Mouse (Mus musculus) lung, postnatal 0 days (tissue): Measurements from ENCODE around the gene Nfs1. TPM values are rescaled to one million over a fixed set of nuclear protein-coding genes. Genes with fewer than 3 reads are reported as not detected.
"Not testable (repeated sequence)": the region's sequence is repeated elsewhere in the genome, so short reads cannot be mapped to it uniquely, and the experiment has no call there.

Source experiments
- ATAC-seq: fragments of 200-750 bp; cut with Nextera tagmentation; 2 replicates; pipeline ENCODE4 v1.8.0; 2017; ENCODE audit warnings: moderate library complexity
- DNase-seq: peaks from one replicate; pipeline ENCODE4 v3.0.0-alpha.2; 2016; ENCODE audit warnings: low spot score
- H3K27ac ChIP-seq: fragments of 300-500 bp; sonication (generic); 2 replicates; pipeline ENCODE4 v1.5.1; 2014; ENCODE audit warnings: antibody characterized with exemption, mild to moderate bottlenecking, low read length, mixed read lengths
- H3K27me3 ChIP-seq: fragments of 300-500 bp; sonication (generic); replicated peaks from 2 replicates; pipeline ENCODE4 v1.6.1; 2014; ENCODE audit warnings: low read length, mixed read lengths; ENCODE audit not compliant: insufficient read depth
- H3K36me3 ChIP-seq: fragments of 300-500 bp; sonication (generic); 2 replicates; pipeline ENCODE4 v1.6.1; 2014; ENCODE audit warnings: low read length, mixed read lengths; ENCODE audit not compliant: insufficient read depth
- H3K4me1 ChIP-seq: fragments of 300-500 bp; sonication (generic); 2 replicates; pipeline ENCODE4 v1.6.1; 2014; ENCODE audit warnings: antibody characterized with exemption, low read depth, low read length, mixed read lengths; ENCODE audit not compliant: insufficient read depth
- H3K4me2 ChIP-seq: fragments of 300-500 bp; sonication (generic); replicated peaks from 2 replicates; pipeline ENCODE4 v1.6.1; 2014; ENCODE audit warnings: low read depth, mild to moderate bottlenecking, low read length, moderate library complexity, mixed read lengths
- H3K4me3 ChIP-seq: fragments of 300-500 bp; sonication (generic); 2 replicates; pipeline ENCODE4 v1.5.1; 2014; ENCODE audit warnings: low read depth, low read length
- H3K9ac ChIP-seq: fragments of 300-500 bp; sonication (generic); replicated peaks from 2 replicates; pipeline ENCODE4 v1.6.1; 2014; ENCODE audit warnings: low read depth, mild to moderate bottlenecking
- H3K9me3 ChIP-seq: fragments of 300-500 bp; sonication (generic); 2 replicates; pipeline ENCODE4 v1.6.1; 2016; ENCODE audit warnings: low read length, mixed read lengths
- CTCF ChIP-seq: IDR thresholded peaks from 2 replicates; pipeline ENCODE4 v1.5.1; 2016; ENCODE audit warnings: antibody characterized with exemption, mild to moderate bottlenecking
- EP300 ChIP-seq: IDR thresholded peaks from 2 replicates; pipeline ENCODE4 v1.6.1; 2016; ENCODE audit warnings: antibody characterized with exemption, mild to moderate bottlenecking, control low read depth
- WGBS: fragments of 180-500 bp; shearing (Covaris S2); extraction: QIAGEN DNeasy Blood & Tissue Kit; methylation state at CpG from one replicate; pipeline ENCODE4 v1.1.7; 2014; 5-methylcytosine and 5-hydroxymethylcytosine counted together
- polyA plus RNA-seq: library from polyadenylated mRNA; unstranded; fragments of >200 nt; fragmentation: Nextera tagmentation; extraction: Ambion mirVana; gene quantifications from 2 replicates; pipeline ENCODE4 v1.2.1, GENCODE M21; 2015

Nfs1 gene
- 33.7 and 34.0 TPM in 2 replicates for polyA plus RNA-seq

DNA sequence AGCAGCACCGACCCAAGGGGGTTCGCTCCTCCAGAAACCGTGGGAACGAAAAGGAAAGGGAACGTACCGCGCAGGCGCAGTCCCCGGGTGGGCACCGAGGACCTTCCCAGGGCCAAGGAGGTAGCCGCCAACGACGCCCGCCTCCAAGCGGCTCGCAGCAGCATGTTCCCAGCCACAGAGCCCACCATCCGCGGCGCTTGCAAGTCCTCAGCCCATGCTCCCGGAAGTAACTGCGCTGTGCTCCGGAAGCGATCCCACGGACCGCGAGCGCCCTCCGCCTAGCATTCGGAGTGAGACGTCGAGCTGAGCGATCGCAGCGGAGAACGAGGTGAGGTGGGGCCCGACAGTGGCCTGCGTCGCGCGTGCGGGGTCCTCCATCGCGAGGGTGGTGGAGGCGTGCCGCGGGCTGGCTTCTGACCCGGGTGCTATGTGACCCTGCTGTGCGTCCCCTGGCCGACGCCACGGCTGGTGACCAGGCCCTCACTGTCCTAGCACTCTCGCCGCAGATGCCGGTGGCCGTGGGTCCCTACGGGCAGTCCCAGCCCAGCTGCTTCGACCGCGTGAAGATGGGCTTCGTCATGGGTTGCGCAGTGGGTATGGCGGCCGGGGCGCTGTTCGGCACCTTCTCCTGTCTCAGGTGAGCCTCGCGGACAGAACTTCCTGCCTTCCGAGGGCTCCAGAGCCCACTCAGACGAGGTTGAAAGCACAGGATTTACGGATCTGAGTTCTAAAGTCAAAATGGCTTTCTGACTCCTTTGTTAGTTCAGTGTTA lies at the start of gene Nfs1, which contains the start of gene Romo1:
TSS of gene Nfs1 (minus strand) at position 234 of the 772 bp plus-strand sequence.
TSS of gene Romo1 (plus strand) at position 87 of the 772 bp plus-strand sequence.
- peak within 1 kb of the TSS; percentile 68 for H3K4me3 ChIP-seq
- DNase-seq, result peak; percentile 97
- TF ChIP-seq EP300 (no peak), CTCF (peak; percentile 80)
- ATAC-seq, result peak; percentile 97
- peaks cover 25% of the 10 kb centered on the region for H3K36me3 ChIP-seq
- peak within 1 kb of the TSS; percentile 88 for H3K27ac ChIP-seq
- H3K9ac ChIP-seq, result peak within 1 kb of the TSS; percentile 87
- H3K27me3 ChIP-seq, result no peaks in the 10 kb centered on the region
- H3K4me1 ChIP-seq, result peaks cover 4% of the 10 kb centered on the region
- H3K9me3 ChIP-seq, result no peaks in the 10 kb centered on the region
- peak within 1 kb of the TSS; percentile 85 for H3K4me2 ChIP-seq
- WGBS, result under 1% methylated on average over 57 of the region's 70 CpGs

DNA sequence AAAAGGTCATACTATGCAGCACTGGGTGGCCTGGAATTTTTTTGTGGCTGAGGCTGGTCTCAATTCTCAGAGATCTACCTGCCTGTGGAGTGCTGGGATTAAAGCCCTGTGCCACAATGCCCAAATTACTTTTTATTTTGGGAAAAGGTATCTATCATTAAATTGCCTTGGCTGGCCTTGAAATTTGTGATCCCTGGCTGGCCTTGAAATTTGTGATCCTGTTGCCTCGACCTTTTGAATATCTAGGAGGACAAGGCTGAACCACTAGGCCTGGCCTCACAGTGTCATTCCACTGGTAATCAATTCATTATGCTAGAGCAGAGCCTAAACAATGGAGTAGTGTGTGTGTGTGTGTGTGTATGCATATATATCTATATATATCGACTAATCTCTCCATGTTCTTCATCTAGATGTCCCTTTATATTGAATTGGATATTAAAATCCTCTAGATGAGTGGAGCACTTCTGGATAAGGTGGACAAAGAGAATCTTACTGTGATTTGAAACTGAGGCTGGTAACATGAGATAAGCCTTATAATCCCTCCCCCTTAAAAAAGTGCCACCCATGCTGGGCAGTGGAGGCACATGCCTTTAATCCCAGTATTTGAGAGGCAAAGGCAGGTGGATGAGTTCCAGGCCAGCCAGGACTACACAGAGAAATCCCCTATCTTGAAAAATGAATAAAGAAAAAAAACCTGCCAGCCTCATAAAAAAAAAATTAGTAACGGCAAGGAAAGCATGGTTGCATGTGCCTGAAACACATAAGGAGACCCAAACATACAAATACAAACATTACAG lies 49.3 kb upstream of the Nfs1 start:
- no peaks in the 10 kb centered on the region for H3K27me3 ChIP-seq
- no peak overlapping the region for H3K4me3 ChIP-seq
- H3K4me1 ChIP-seq, result peaks cover 4% of the 10 kb centered on the region; the same call in 1 of the 2 replicates
- TF ChIP-seq CTCF, result no peak
- TF ChIP-seq EP300, result no peak
- 79% methylated on average over 3 of the region's 3 CpGs for WGBS
- H3K9ac ChIP-seq, result no peak overlapping the region
- no peak overlapping the region for H3K4me2 ChIP-seq
- no peaks in the 10 kb centered on the region for H3K36me3 ChIP-seq
- ATAC-seq (no peak), DNase-seq (no peak)
- H3K27ac ChIP-seq, result no peak overlapping the region
- no peaks in the 10 kb centered on the region for H3K9me3 ChIP-seq

DNA sequence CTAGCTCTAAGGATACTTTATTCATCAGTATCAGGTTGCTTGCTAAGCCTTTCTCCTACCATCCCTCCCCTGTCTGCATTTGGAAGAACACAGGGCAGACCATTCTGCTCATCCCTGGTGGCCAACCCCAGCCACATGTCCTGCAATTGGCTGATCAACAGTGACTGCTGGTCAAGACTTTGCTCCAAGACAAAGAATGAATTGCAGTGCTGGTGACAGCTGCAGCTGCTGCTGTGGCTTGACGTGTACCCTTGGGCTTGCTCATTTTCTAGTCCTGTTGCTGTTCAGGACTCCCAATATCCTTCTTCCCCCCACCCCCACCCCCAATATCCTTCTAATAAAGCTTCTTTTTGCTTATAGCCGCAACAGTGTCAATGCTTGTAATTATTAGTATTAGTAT lies 48.1 kb upstream of the Nfs1 start:
- 86% methylated on average over 2 of the region's 2 CpGs for WGBS
- Histone ChIP-seq H3K9me3 (no peaks in the 10 kb centered on the region), H3K4me3 (no peak overlapping the region), H3K9ac (no peak overlapping the region), H3K4me2 (no peak overlapping the region), H3K4me1 (no peaks in the 10 kb centered on the region), H3K27me3 (no peaks in the 10 kb centered on the region), H3K27ac (no peak overlapping the region), H3K36me3 (no peaks in the 10 kb centered on the region)
- TF ChIP-seq CTCF (no peak), EP300 (no peak)
- ATAC-seq (no peak), DNase-seq (no peak)

DNA sequence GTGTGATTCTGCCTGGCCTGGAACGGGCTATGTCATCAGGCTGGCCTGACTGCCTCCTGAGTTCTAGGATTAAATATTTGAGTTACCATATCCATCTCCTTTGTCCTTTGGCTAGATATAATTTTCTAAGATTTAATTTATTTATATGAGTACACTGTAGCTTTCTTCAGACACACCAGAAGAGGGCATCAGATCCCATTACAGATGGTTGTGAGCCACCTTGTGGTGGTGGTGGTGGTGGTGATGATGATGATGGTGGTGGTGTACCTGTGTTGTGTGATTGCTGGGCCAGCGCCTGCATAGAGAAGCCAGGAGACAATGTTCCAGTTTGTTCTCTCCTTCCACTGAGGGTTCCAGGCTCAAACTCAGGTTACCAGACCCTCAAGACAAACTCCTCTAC lies 47.6 kb upstream of the Nfs1 start:
- Histone ChIP-seq H3K4me3 (no peak overlapping the region), H3K9ac (no peak overlapping the region), H3K27me3 (no peaks in the 10 kb centered on the region), H3K27ac (no peak overlapping the region), H3K4me1 (no peaks in the 10 kb centered on the region), H3K4me2 (no peak overlapping the region), H3K36me3 (no peaks in the 10 kb centered on the region), H3K9me3 (no peaks in the 10 kb centered on the region)
- ATAC-seq (no peak), DNase-seq (no peak)
- TF ChIP-seq CTCF (peak; percentile 23; the same call in 1 of the 2 replicates), EP300 (no peak)
- WGBS, result 78% methylated on average over 2 of the region's 2 CpGs

DNA sequence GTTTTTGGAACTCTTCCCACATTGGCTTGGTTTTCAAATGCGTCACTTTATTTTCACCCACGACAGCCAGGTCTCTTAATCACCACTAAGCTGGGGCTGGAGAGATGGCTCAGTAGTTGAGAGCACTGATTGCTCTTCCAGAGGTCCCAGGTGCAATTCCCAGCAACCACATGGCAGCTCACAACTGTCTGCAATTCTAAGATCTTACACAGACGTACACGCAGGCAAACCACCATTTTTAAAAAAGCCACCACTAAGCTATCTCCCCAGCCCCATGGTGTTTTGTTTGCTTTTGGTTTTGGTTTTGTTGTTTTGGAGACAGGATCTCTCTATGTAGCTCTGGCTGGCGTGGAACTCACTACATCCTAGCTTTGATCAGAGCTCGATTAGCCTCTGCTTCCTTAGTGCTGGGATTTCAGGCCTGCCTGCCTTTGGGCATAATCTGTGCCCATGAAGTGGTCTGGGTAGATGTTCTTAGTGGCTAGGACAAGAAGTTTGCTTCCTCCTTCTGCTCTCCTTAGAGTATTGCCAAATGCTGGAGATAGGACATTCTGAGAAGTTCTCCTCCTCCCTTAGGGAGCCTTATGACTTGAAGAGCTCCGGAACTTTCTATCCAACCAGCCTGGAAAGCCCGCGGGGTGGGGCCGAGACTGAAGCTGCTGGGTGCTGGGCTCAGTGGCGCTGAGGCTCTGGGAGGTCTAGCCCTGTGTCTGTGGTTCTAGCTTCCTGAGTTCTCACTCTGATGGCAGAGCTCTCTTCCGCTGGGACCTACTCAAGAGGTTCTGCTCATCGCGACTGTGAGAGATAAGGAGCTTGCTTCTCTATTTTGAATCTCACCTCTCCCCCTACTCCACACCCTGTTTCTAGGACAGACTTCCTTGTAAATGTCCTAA lies 46.3 kb upstream of the Nfs1 start:
- no peaks in the 10 kb centered on the region for H3K36me3 ChIP-seq
- no peaks in the 10 kb centered on the region for H3K4me1 ChIP-seq
- no peaks in the 10 kb centered on the region for H3K27me3 ChIP-seq
- DNase-seq (no peak), ATAC-seq (peak; percentile 30)
- H3K9ac ChIP-seq, result no peak overlapping the region
- no peak overlapping the region for H3K4me2 ChIP-seq
- WGBS, result 69% methylated on average over 14 of the region's 14 CpGs
- TF ChIP-seq CTCF (no peak), EP300 (no peak)
- H3K9me3 ChIP-seq, result no peaks in the 10 kb centered on the region
- H3K27ac ChIP-seq, result no peak overlapping the region
- H3K4me3 ChIP-seq, result no peak overlapping the region

DNA sequence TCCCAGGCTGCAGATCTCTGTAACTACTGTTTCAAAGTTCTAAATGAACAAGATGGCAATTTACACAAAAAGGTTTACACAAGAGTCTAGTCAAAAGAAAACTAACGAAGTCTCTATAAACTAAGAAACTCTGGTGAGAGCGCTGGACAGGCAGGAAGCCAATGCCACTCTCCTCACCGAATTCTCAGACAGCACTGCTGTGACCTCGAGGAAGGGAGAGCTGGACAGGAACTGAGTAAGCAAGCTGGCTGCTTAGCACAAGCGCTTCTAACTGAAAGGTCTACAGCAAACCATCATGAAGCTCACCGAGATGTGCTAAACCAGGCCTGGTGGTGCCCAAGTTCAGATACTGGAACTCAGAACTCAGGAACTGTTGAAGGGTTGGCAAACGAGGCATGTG lies 45.3 kb upstream of the Nfs1 start:
- not testable (repeated sequence) for H3K4me3 ChIP-seq, H3K27ac ChIP-seq, DNase-seq, H3K9ac ChIP-seq, H3K27me3 ChIP-seq, H3K9me3 ChIP-seq, H3K36me3 ChIP-seq, ATAC-seq, H3K4me1 ChIP-seq, H3K4me2 ChIP-seq
- WGBS, result 53% methylated on average over 7 of the region's 7 CpGs
